Mouse (Mus musculus) spleen, postnatal 4 days (tissue): Measurements from ENCODE around the gene Cyp2a5.
"Not testable (repeated sequence)": the region's sequence is repeated elsewhere in the genome, so short reads cannot be mapped to it uniquely, and the experiment has no call there.

Experiments
- DNase-seq, 2 experiments: peaks; one replicate each; pipeline ENCODE4 v3.0.0; 2022; ENCODE audit warnings: low spot score in 2 of 2

Gene Cyp2a5

GRCm38 (mm10) chr7:26835059-26835458 lies at the start of gene Cyp2a5:
Gene Cyp2a5 (plus strand): TSS chr7:26835305.
- not testable (repeated sequence) for DNase-seq

- not testable (repeated sequence) for DNase-seq
These were observed 49.1 kb upstream of the Cyp2a5 start for GRCm38 (mm10) chr7:26786013-26786412.

GRCm38 (mm10) chr7:26789984-26790383 lies 45.1 kb upstream of the Cyp2a5 start:
- no peak for DNase-seq

GRCm38 (mm10) chr7:26800104-26800503 lies 35.0 kb upstream of the Cyp2a5 start:
- no peak for DNase-seq

GRCm38 (mm10) chr7:26800996-26801395 lies 34.1 kb upstream of the Cyp2a5 start:
- DNase-seq = no peak

GRCm38 (mm10) chr7:26808592-26808991 lies 26.5 kb upstream of the Cyp2a5 start, which contains the start of gene Cyp2g1:
Gene Cyp2g1 (plus strand): TSS chr7:26808892.
- DNase-seq = no peak

- DNase-seq = not testable (repeated sequence)
These were observed 3.4 kb upstream of the Cyp2a5 start for GRCm38 (mm10) chr7:26831556-26832292.

GRCm38 (mm10) chr7:26832668-26833067 lies 2.4 kb upstream of the Cyp2a5 start:
- not testable (repeated sequence) for DNase-seq

- DNase-seq = not testable (repeated sequence)
These were observed 8.3 kb downstream of the Cyp2a5 start for GRCm38 (mm10) chr7:26843400-26843799.

- not testable (repeated sequence) for DNase-seq
These were observed 15.0 kb downstream of the Cyp2a5 start for GRCm38 (mm10) chr7:26850063-26850462.

- not testable (repeated sequence) for DNase-seq
These were observed 43.5 kb downstream of the Cyp2a5 start for GRCm38 (mm10) chr7:26878581-26878980.

- DNase-seq = not testable (repeated sequence)
These were observed 45.5 kb downstream of the Cyp2a5 start for GRCm38 (mm10) chr7:26880600-26880999.
